Mouse (Mus musculus) midbrain, embryonic 11.5 days (tissue): ENCODE measurements at regions not wholly inside any gene's neighbourhood (a gene's known extent, or its start where the extent isn't known, plus 50 kb on each side); places are given as distances from the start of the nearest gene placed in this dataset.

Experiments used
- ATAC-seq: fragments of 200-750 bp; cut with Nextera tagmentation; 2 replicates; pipeline ENCODE4 v1.8.0; 2017; ENCODE audit warnings: moderate TSS enrichment, moderate library complexity; ENCODE audit not compliant: low FRiP score
- DNase-seq: peaks from one replicate; pipeline ENCODE4 v3.0.0; 2015; ENCODE audit warnings: low spot score; ENCODE audit errors: missing footprints
- H3K27ac ChIP-seq: fragments of 300-500 bp; sonication (generic); 2 replicates; pipeline ENCODE4 v1.5.1; 2014; ENCODE audit warnings: low read depth, low read length
- H3K27me3 ChIP-seq: fragments of 300-500 bp; sonication (generic); 2 replicates; pipeline ENCODE4 v1.6.1; 2014; ENCODE audit warnings: mild to moderate bottlenecking, low read length, moderate library complexity, mixed read lengths; ENCODE audit not compliant: control insufficient read depth, insufficient read depth
- H3K36me3 ChIP-seq: fragments of 300-500 bp; sonication (generic); 2 replicates; pipeline ENCODE4 v1.6.1; 2014; ENCODE audit warnings: mild to moderate bottlenecking, low read length, moderate library complexity, mixed read lengths; ENCODE audit not compliant: control insufficient read depth, insufficient read depth
- H3K4me1 ChIP-seq: fragments of 300-500 bp; sonication (generic); 2 replicates; pipeline ENCODE4 v1.6.1; 2014; ENCODE audit warnings: low read length; ENCODE audit not compliant: control insufficient read depth, insufficient read depth
- H3K4me2 ChIP-seq: fragments of 300-500 bp; sonication (generic); 2 replicates; pipeline ENCODE4 v1.6.1; 2014; ENCODE audit warnings: mild to moderate bottlenecking, moderate library complexity
- H3K4me3 ChIP-seq: fragments of 300-500 bp; sonication (generic); 2 replicates; pipeline ENCODE4 v1.5.1; 2014; ENCODE audit warnings: low read depth, low read length
- H3K9ac ChIP-seq: fragments of 300-500 bp; sonication (generic); 2 replicates; pipeline ENCODE4 v1.6.1; 2014; ENCODE audit warnings: low read length
- H3K9me3 ChIP-seq: fragments of 300-500 bp; sonication (generic); 2 replicates; pipeline ENCODE4 v1.6.1; 2016; ENCODE audit warnings: low read length; ENCODE audit not compliant: control insufficient read depth
- WGBS: fragments of 180-500 bp; shearing (Covaris S2); extraction: QIAGEN DNeasy Blood & Tissue Kit; methylation state at CpG from one replicate; pipeline ENCODE4 v1.1.7; 2014; 5-methylcytosine and 5-hydroxymethylcytosine counted together

DNA sequence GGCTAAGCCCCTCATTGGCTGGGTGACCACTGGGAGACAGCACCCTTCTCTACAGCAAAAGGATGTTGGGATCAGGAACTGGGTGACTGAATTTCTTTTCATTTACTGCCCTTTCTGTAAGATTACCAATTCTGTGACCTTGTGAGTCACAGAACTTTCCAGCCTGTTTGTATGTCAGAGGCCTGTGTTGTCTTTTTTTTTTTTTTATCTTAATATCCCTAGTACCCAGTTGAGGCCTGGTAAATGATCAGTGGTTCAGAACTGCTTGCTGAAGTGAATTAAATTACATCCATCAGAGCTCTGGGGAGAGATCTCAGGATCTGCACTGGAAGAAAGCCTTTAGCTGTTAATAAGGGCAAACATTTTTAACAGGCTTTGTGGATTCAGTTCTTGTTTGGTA, 114.8 kb upstream of the Zfp648 start:
- no peaks in the 10 kb centered on the region for H3K9me3 ChIP-seq
- ATAC-seq (no peak), DNase-seq (no peak)
- H3K4me2 ChIP-seq = no peak overlapping the region
- no peak overlapping the region for H3K4me3 ChIP-seq
- no peaks in the 10 kb centered on the region for H3K4me1 ChIP-seq
- no peak overlapping the region for H3K27ac ChIP-seq
- H3K9ac ChIP-seq = no peak overlapping the region
- H3K36me3 ChIP-seq = no peaks in the 10 kb centered on the region
- no peaks in the 10 kb centered on the region for H3K27me3 ChIP-seq

DNA sequence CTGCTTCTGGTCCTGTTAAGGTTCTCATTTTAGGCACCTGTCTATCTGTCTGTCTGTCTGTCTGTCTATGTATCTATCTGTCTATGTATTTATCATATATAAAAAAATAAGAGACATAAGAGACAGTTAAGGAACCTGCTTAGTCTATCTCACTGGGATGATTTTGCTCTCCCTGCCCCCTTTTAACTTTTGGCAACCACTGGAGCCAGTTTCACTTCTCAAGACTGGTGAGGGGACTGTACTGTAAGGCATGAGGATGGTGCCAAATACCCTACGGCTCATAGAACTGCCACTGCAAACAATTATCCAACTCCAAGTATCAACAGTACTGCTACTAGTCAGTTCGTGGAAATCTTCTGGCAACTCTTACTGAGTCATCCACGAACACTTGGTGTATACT, 111.2 kb upstream of the Zfp648 start:
- Histone ChIP-seq H3K9me3 (no peaks in the 10 kb centered on the region), H3K27me3 (no peaks in the 10 kb centered on the region), H3K4me1 (no peaks in the 10 kb centered on the region), H3K36me3 (no peaks in the 10 kb centered on the region), H3K4me2 (no peak overlapping the region), H3K27ac (no peak overlapping the region), H3K4me3 (no peak overlapping the region), H3K9ac (no peak overlapping the region)
- WGBS = 88% methylated on average over 3 of the region's 3 CpGs
- peak; percentile 19 for DNase-seq
- ATAC-seq = no peak

DNA sequence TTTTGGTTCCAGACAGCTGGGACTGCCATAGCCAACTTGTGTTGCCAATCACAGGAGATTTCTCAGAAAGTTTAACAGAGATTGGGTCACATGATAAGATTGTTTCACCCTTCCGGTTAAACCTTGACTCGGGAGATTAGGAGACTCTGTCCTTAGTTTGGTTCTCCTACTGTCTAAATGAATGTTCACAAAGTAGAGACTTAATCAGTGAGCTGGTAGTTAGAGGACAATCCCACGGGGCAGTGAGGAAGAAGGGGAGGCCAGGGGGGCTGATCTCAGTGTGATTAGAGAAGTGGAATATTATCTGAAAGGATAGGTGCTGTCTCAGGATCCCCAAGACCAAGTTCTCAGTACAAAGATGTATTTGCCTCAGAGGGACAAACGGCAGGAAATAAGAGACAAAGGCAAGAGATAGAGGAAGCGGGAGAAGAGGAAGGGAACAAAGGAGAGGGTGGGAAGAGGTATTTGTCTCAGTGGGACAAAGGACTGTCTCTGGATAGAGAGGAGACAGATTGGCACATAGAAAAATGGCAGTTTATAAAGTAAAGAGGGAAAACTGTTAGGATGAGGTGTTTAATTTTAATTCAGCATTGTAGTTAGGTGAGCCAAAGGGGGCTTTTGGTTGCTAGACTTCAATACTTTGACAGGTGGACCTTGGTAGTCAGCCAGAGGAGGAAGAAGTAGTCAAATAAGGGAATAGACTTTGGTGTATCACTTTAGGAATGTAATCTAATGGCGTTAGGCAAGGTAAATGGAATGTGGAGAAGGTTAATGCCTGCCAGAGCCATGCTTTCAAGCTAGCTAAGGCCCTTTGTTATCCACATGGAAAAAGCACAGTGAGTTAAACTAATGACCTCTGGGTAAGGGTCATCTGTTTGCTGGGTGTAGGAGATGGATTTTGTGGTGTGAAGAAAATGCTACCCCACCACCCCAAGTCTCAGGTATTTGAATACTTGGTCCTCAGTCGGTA, 110.2 kb upstream of the Zfp648 start:
- WGBS = 65% methylated on average over 7 of the region's 7 CpGs
- no peaks in the 10 kb centered on the region for H3K36me3 ChIP-seq
- DNase-seq = peak; percentile 59

DNA sequence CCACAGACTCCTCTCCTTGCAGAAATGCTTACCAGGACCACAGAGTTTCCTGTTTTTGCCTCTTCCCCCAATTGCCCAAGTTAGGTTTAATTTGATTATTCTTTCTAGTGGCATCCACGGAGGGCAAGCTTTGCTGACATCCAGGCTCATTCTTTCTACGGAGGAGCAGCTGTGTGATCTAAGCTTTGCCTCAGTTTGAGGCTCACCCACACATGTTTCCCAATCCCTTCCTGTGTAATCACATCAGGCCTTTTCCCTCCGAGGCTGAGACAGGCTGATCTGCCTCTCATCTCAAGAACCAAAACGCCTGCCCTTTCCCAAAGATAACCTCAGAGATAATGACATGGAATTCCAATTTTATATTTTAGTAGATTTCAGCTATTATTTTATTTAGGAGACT, 107.4 kb upstream of the Zfp648 start:
- WGBS = 87% methylated on average over 4 of the region's 4 CpGs
- Histone ChIP-seq H3K9me3 (no peaks in the 10 kb centered on the region), H3K4me3 (no peak overlapping the region), H3K9ac (no peak overlapping the region), H3K36me3 (no peaks in the 10 kb centered on the region), H3K27me3 (no peaks in the 10 kb centered on the region), H3K27ac (no peak overlapping the region), H3K4me2 (no peak overlapping the region), H3K4me1 (no peaks in the 10 kb centered on the region)
- no peak for ATAC-seq
- DNase-seq = peak; percentile 57

More for the DNA sequence above, 110.2 kb upstream of the Zfp648 start:
- no peak for ATAC-seq
- Histone ChIP-seq H3K9me3 (no peaks in the 10 kb centered on the region), H3K9ac (no peak overlapping the region), H3K27me3 (no peaks in the 10 kb centered on the region), H3K27ac (no peak overlapping the region), H3K4me2 (no peak overlapping the region), H3K4me1 (no peaks in the 10 kb centered on the region), H3K4me3 (no peak overlapping the region)

DNA sequence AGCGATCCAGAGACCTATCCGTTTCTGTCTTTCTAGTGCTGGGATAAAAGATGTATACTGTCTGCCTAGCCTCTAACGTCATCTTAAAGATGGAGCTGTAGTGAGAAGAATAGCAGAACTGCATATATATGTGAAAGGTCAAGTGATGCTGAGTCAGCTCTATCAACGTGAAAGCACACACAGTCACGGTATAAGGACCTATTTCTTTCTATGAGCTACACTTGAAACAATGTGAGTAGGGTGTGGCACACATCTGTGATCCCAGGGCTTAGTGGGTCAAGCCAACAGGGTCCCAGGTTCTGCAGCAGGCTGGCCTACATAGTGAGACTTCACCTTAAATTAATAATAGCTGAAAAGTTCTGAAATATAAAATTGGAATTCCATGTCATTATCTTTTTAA, 106.6 kb upstream of the Zfp648 start:
- Histone ChIP-seq H3K27ac (no peak overlapping the region), H3K36me3 (no peaks in the 10 kb centered on the region), H3K4me1 (no peaks in the 10 kb centered on the region), H3K4me3 (no peak overlapping the region), H3K27me3 (no peaks in the 10 kb centered on the region), H3K9me3 (no peaks in the 10 kb centered on the region), H3K9ac (no peak overlapping the region), H3K4me2 (no peak overlapping the region)
- WGBS = 83% methylated on average over 5 of the region's 5 CpGs
- DNase-seq (no peak), ATAC-seq (no peak)

DNA sequence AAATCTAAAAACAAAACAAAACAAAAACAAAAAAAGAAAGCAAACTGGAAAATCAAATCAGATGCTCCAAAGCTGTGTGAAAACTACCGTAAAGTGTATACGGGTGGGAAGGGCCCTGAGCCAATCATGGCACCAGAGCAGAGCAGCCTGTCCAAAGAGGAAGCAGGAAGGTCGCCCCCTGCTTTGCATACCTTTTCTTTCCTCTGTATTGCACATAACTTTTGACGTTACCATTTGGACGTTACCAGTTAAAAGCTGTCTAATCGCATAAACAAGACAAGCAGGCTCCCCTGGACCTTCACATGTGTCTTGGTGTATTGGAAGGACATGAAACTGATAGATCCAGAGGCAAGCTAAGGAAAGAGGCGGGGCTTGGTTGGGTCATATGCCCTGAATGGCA, 104.9 kb upstream of the Zfp648 start:
- 92% methylated on average over 7 of the region's 7 CpGs for WGBS

DNA sequence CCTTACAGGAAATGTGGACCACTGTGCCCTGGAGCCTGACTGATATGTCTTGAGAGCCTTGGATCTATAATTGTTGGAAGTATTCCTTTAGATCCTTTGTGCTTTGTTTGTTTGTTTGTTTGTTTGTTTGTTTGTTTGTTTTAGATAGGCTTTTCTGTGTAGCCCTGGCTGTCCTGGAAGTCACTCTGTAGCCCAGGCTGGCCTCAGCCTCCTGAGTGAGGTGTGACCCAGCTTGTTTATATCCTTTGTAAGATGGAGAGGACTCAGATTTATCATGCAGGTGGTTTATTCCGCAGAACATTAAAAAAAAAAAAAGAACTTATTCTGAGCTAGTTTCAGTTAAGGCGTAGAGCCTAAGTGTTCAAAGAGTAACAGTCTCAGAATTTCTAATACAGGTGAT, 104.1 kb upstream of the Zfp648 start:
- 85% methylated on average over 2 of the region's 2 CpGs for WGBS
- DNase-seq = no peak
- Histone ChIP-seq H3K9me3 (no peaks in the 10 kb centered on the region), H3K9ac (no peak overlapping the region), H3K4me2 (no peak overlapping the region), H3K4me1 (no peaks in the 10 kb centered on the region), H3K4me3 (no peak overlapping the region), H3K36me3 (no peaks in the 10 kb centered on the region), H3K27me3 (no peaks in the 10 kb centered on the region), H3K27ac (no peak overlapping the region)
- no peak for ATAC-seq

More for the DNA sequence above, 104.9 kb upstream of the Zfp648 start:
- Histone ChIP-seq H3K27me3 (no peaks in the 10 kb centered on the region), H3K27ac (no peak overlapping the region), H3K9me3 (no peaks in the 10 kb centered on the region), H3K9ac (no peak overlapping the region), H3K4me1 (no peaks in the 10 kb centered on the region), H3K4me2 (no peak overlapping the region), H3K4me3 (no peak overlapping the region), H3K36me3 (no peaks in the 10 kb centered on the region)
- ATAC-seq (no peak), DNase-seq (peak; percentile 19)

DNA sequence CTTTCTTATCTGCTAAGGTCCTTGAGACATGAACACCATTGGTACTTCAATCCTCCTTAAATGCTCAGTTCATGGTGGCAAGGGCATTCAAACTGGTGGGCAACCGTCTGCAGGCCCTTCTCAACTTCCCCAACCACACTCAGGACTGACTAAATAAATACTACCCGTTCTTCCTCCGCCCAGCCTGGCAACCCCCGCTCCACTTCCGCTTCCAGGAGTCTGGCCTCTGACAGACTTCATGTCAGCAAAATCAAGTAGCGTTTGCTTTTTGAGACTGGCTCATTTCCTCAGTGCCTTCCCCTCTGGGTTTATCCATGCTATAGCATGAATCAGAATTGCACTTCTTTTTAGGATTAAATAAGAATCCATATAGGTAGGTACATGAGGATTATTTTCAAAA, 103.3 kb upstream of the Zfp648 start:
- H3K9ac ChIP-seq = no peak overlapping the region
- WGBS = 67% methylated on average over 6 of the region's 6 CpGs
- H3K27ac ChIP-seq = no peak overlapping the region
- H3K36me3 ChIP-seq = no peaks in the 10 kb centered on the region
- DNase-seq (peak; percentile 61), ATAC-seq (no peak)
- no peak overlapping the region for H3K4me3 ChIP-seq
- no peaks in the 10 kb centered on the region for H3K9me3 ChIP-seq
- no peaks in the 10 kb centered on the region for H3K27me3 ChIP-seq
- H3K4me2 ChIP-seq = no peak overlapping the region
- H3K4me1 ChIP-seq = no peaks in the 10 kb centered on the region

DNA sequence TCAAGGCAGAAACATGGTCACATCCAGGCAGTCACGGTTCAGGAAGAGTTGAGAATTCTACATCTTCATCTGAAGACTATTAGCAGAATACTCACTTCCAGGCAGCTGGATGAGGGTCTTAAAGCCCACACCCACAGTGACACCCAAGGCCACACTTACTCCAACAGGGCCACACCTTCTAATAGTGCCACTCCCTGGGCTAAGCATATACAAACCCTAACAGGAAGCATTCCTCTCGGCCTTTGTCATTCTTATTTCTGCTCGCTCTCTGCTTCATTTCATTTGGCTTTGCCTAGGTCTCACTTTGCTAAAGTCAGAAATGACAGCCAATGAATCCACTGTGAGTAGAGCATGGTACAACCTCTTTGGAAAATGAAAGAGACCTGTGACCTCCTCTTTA, 100.4 kb upstream of the Zfp648 start:
- H3K4me2 ChIP-seq = no peak overlapping the region
- WGBS = 91% methylated on average over 3 of the region's 3 CpGs

More for the DNA sequence above, 100.4 kb upstream of the Zfp648 start:
- ATAC-seq (no peak), DNase-seq (no peak)
- no peak overlapping the region for H3K4me3 ChIP-seq
- peaks cover 9% of the 10 kb centered on the region for H3K4me1 ChIP-seq
- no peaks in the 10 kb centered on the region for H3K9me3 ChIP-seq
- no peak overlapping the region for H3K9ac ChIP-seq
- H3K27me3 ChIP-seq = no peaks in the 10 kb centered on the region
- H3K27ac ChIP-seq = no peak overlapping the region
- H3K36me3 ChIP-seq = no peaks in the 10 kb centered on the region
